Comparison of ENCODE assay signal across 23 mouse cellular contexts in genomic region chr1:51507436-51507835, GRCm38 (mm10). TPM values are rescaled to one million over a fixed set of nuclear protein-coding genes. Genes with fewer than 3 reads are reported as not detected.
DNase-seq lines count a peak whose midpoint lies in the region; ATAC-seq lines count a peak whose summit lies in the region.
"Had no signal": no experiment of that assay in that cellular context is flagged by ENCODE, and none has a peak within 500 bp of the region (broad histone marks: within the 10 kb centered on the region; RNA-seq: fewer than 3 reads in every experiment).

No protein-coding gene starts in this region.

- no peaks in the 10 kb centered on the region for H3K36me3 ChIP-seq in heart, embryonic 16.5 days (ENCODE audit: control insufficient read depth, insufficient read depth)
- H3K36me3 ChIP-seq in kidney, embryonic 14.5 days (ENCODE audit: control insufficient read depth, insufficient read depth, low read length): no peaks in the 10 kb centered on the region
- H3K36me3 ChIP-seq: embryonic facial prominence, embryonic 15.5 days; forebrain, embryonic 15.5 days; hindbrain, embryonic 12.5 days; liver, embryonic 15.5 days; lung, embryonic 15.5 days had no signal

- H3K4me1 ChIP-seq in heart, embryonic 16.5 days (ENCODE audit: control insufficient read depth, insufficient read depth, low read length): peaks cover 16% of the 10 kb centered on the region; the same call in 1 of the 2 replicates
- H3K4me1 ChIP-seq in kidney, embryonic 14.5 days (ENCODE audit: control insufficient read depth, insufficient read depth, low read length): 0 out of 2 replicates have a peak, but pooled peaks cover 3% of the 10 kb centered on the region
- H3K4me1 ChIP-seq: embryonic facial prominence, embryonic 15.5 days; forebrain, embryonic 15.5 days; hindbrain, embryonic 12.5 days had no signal

- H3K9me3 ChIP-seq in heart, embryonic 16.5 days (replicated peaks; ENCODE audit: control insufficient read depth, low read length): no peaks in the 10 kb centered on the region
- H3K9me3 ChIP-seq in kidney, embryonic 14.5 days (ENCODE audit: control insufficient read depth, low read length): no peaks in the 10 kb centered on the region
- H3K9me3 ChIP-seq: embryonic facial prominence, embryonic 15.5 days; forebrain, embryonic 15.5 days; hindbrain, embryonic 12.5 days; liver, embryonic 15.5 days; lung, embryonic 15.5 days; megakaryocyte, embryonic 14.5 days had no signal

- no peak overlapping the region for H3K4me3 ChIP-seq in heart, embryonic 16.5 days (ENCODE audit: low read length)
- H3K4me3 ChIP-seq in kidney, embryonic 14.5 days (ENCODE audit: low read length): no peak overlapping the region
- H3K4me3 ChIP-seq: embryonic facial prominence, embryonic 15.5 days; forebrain, embryonic 15.5 days; hindbrain, embryonic 12.5 days; left cerebral cortex, adult 2 months; liver, embryonic 15.5 days; lung, embryonic 15.5 days; megakaryocyte, embryonic 14.5 days had no signal

- no peak overlapping the region for H3K9ac ChIP-seq in heart, embryonic 16.5 days (ENCODE audit: low read length)
- no peak overlapping the region for H3K9ac ChIP-seq in kidney, embryonic 14.5 days (ENCODE audit: low read depth, low read length)
- H3K9ac ChIP-seq: embryonic facial prominence, embryonic 15.5 days; forebrain, embryonic 15.5 days; hindbrain, embryonic 12.5 days; liver, embryonic 15.5 days; lung, embryonic 15.5 days had no signal

- H3K27ac ChIP-seq in heart, embryonic 16.5 days (ENCODE audit: low read length): peak overlapping the region; percentile 30; the same call in 1 of the 2 replicates
- no peak overlapping the region for H3K27ac ChIP-seq in kidney, embryonic 14.5 days (ENCODE audit: low read depth, low read length)
- H3K27ac ChIP-seq: embryonic facial prominence, embryonic 15.5 days; forebrain, embryonic 15.5 days; hindbrain, embryonic 12.5 days; left cerebral cortex, adult 2 months; liver, embryonic 15.5 days; lung, embryonic 15.5 days; stomach, postnatal 0 days had no signal

- 72% methylated on average over 5 of the region's 5 CpGs for WGBS in heart, embryonic 16.5 days
- 94% methylated on average over 5 of the region's 5 CpGs for WGBS in kidney, embryonic 14.5 days

- no peaks in the 10 kb centered on the region for H3K27me3 ChIP-seq in heart, embryonic 16.5 days (ENCODE audit: control insufficient read depth, insufficient read depth, low read length)
- no peaks in the 10 kb centered on the region for H3K27me3 ChIP-seq in kidney, embryonic 14.5 days (ENCODE audit: control insufficient read depth, insufficient read depth, low read length)
- H3K27me3 ChIP-seq: embryonic facial prominence, embryonic 15.5 days; forebrain, embryonic 15.5 days; hindbrain, embryonic 12.5 days; liver, embryonic 15.5 days; lung, embryonic 15.5 days; megakaryocyte, embryonic 14.5 days had no signal

- DNase-seq in heart, adult 11 months: peak; percentile 61
- no peak for DNase-seq in heart, adult 8-10 months (ENCODE audit: low spot score)
- no peak for DNase-seq in heart, adult 18-20 months
- peak; percentile 49 for DNase-seq in kidney, adult 9 months
- DNase-seq in kidney, postnatal 36 days: peak; percentile 57
- DNase-seq in frontal cortex, postnatal 10 days (ENCODE audit: low spot score in 2 of 2): no peak
- DNase-seq: adrenal gland, postnatal 36 days; cerebellum, adult 11 months; cerebellum, adult 9-11 months; gastrocnemius, postnatal 10 days; layer of hippocampus, adult 9-11 months; lung, postnatal 36 days; midbrain, embryonic 14.5 days had no signal

- H3K4me2 ChIP-seq in heart, embryonic 16.5 days (ENCODE audit: low read depth, low read length): no peak overlapping the region
- H3K4me2 ChIP-seq in kidney, embryonic 14.5 days (replicated peaks; ENCODE audit: low read depth, low read length): no peak overlapping the region
- H3K4me2 ChIP-seq: embryonic facial prominence, embryonic 15.5 days; forebrain, embryonic 15.5 days; hindbrain, embryonic 12.5 days; liver, embryonic 15.5 days; lung, embryonic 15.5 days had no signal

- ATAC-seq in heart, embryonic 16.5 days (replicated peaks; ENCODE audit: extremely low read depth, insufficient read depth, low FRiP score): no peak
- ATAC-seq in kidney, embryonic 14.5 days (ENCODE audit: low FRiP score, low TSS enrichment): no peak
- ATAC-seq: forebrain, embryonic 15.5 days had no signal

RNA-seq across cellular contexts. Expression of gene Nabp1, which starts 29.2 kb away (rescaled TPM):
- total RNA-seq in heart, adult 8-10 months (2022): 10 to 100 TPM; 32.4 to 66.3 (median 47.5) TPM
- 28.0 and 29.1 TPM in 2 replicates for polyA plus RNA-seq in heart, embryonic 16.5 days (2015; fragmentation: Nextera tagmentation; extraction: Ambion mirVana)
- 10 to 100 TPM; 44.2 to 48.5 TPM for total RNA-seq in heart, adult 18-20 months (2021)
- polyA plus RNA-seq in kidney, embryonic 14.5 days (2014; fragmentation: Nextera tagmentation; extraction: Ambion mirVana): 10.6 and 14.5 TPM in 2 replicates

Comparison
In these comparisons a context has a peak if more than half of its experiments do, and no peak if none do; other contexts are left out.
1. DNase-seq: peak in heart, adult 11 months (single experiment), kidney, adult 9 months (single experiment) and kidney, postnatal 36 days (2 of 2); none in heart, adult 8-10 months (single experiment), heart, adult 18-20 months (0 of 2) and frontal cortex, postnatal 10 days (0 of 2).